Mouse (Mus musculus) olfactory bulb, adult 2 months (tissue): ENCODE measurements around the gene Mndal.

Experiments
- CTCF ChIP-seq: fragments of 200-500 bp; IDR thresholded peaks from 2 replicates; pipeline ENCODE4 v1.5.1; 2012; ENCODE audit warnings: low read depth, mild to moderate bottlenecking, low read length, moderate library complexity; ENCODE audit not compliant: insufficient read depth
- POLR2A ChIP-seq: fragments of 200-500 bp; IDR thresholded peaks from 2 replicates; pipeline ENCODE4 v1.6.1; 2012; ENCODE audit warnings: mild to moderate bottlenecking, low read depth, low read length, moderate library complexity; ENCODE audit not compliant: insufficient read depth

GRCm38 (mm10) chr1:173911808-173912464, 30.4 kb downstream of the Mndal start:
- TF ChIP-seq CTCF (no peak), POLR2A (no peak)
